In the genomic region with DNA sequence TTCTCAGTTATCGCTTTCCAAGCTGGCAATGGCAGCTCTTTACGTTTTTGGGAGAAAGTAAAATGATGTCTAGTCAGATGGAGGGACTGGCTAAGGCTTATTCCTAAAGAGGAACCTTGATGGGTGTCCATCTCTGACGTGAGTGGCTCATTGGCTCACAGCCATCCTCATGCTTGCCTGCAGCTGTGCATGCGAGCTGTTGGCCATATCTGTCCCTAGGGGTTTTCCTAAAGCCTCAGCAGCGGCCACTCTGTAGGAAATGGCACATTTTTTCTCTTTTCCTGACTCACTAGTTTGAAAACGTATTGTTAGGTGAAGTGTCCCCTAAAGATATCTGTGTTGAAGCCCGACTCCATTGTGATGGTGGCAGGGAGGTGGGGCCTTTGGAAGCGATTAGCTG, we compare ENCODE assay signal across 26 mouse cellular contexts. TPM values are rescaled to one million over a fixed set of nuclear protein-coding genes. Genes with fewer than 3 reads are reported as not detected.
DNase-seq lines count a peak whose midpoint lies in the region; ATAC-seq and TF ChIP-seq lines count a peak whose summit lies in the region.
"Had no signal": no experiment of that assay in that cellular context is flagged by ENCODE, and none has a peak within 500 bp of the region (broad histone marks: within the 10 kb centered on the region; RNA-seq: fewer than 3 reads in every experiment).

No protein-coding gene starts in this region.

- TF ChIP-seq CTCF in hindbrain, postnatal 0 days (IDR thresholded peaks at IDR 0.05; ENCODE audit: low read depth) = no peak
- TF ChIP-seq CTCF in lung, embryonic 14.5 days (IDR thresholded peaks at IDR 0.05; ENCODE audit: low read depth) = no peak

- no peaks in the 10 kb centered on the region for H3K9me3 ChIP-seq in hindbrain, postnatal 0 days (ENCODE audit: low read length)
- H3K9me3 ChIP-seq in hindbrain, embryonic 16.5 days (ENCODE audit: control insufficient read depth, low read length) = no peaks in the 10 kb centered on the region
- H3K9me3 ChIP-seq in lung, embryonic 14.5 days (ENCODE audit: low read depth, low read length) = no peaks in the 10 kb centered on the region
- H3K9me3 ChIP-seq: embryonic facial prominence, embryonic 13.5 days; forebrain, embryonic 13.5 days; heart, embryonic 10.5 days had no signal

- H3K27me3 ChIP-seq in hindbrain, postnatal 0 days (ENCODE audit: insufficient read depth, low read length) = no peaks in the 10 kb centered on the region
- no peaks in the 10 kb centered on the region for H3K27me3 ChIP-seq in hindbrain, embryonic 16.5 days (replicated peaks; ENCODE audit: control insufficient read depth, insufficient read depth, low read length)
- H3K27me3 ChIP-seq in lung, embryonic 14.5 days (ENCODE audit: insufficient read depth, low read length) = no peaks in the 10 kb centered on the region
- H3K27me3 ChIP-seq: embryonic facial prominence, embryonic 13.5 days; forebrain, embryonic 13.5 days had no signal

- no peak overlapping the region for H3K27ac ChIP-seq in hindbrain, postnatal 0 days
- H3K27ac ChIP-seq in hindbrain, embryonic 16.5 days (ENCODE audit: low read depth, low read length) = no peak overlapping the region
- no peak overlapping the region for H3K27ac ChIP-seq in lung, embryonic 14.5 days (ENCODE audit: low read depth)
- H3K27ac ChIP-seq: embryonic facial prominence, embryonic 13.5 days; forebrain, embryonic 13.5 days; heart, embryonic 10.5 days; hindbrain, embryonic 14.5 days; kidney, postnatal 0 days had no signal

- no peak overlapping the region for H3K4me3 ChIP-seq in hindbrain, postnatal 0 days (ENCODE audit: low read length)
- H3K4me3 ChIP-seq in hindbrain, embryonic 16.5 days (ENCODE audit: low read length) = no peak overlapping the region
- no peak overlapping the region for H3K4me3 ChIP-seq in lung, embryonic 14.5 days (ENCODE audit: low read depth, low read length)
- H3K4me3 ChIP-seq: embryonic facial prominence, embryonic 13.5 days; forebrain, embryonic 13.5 days; heart, embryonic 10.5 days; myocyte had no signal

- H3K36me3 ChIP-seq in hindbrain, postnatal 0 days (ENCODE audit: insufficient read depth, low read length) = no peaks in the 10 kb centered on the region
- H3K36me3 ChIP-seq in hindbrain, embryonic 16.5 days (ENCODE audit: control insufficient read depth, insufficient read depth, low read length) = no peaks in the 10 kb centered on the region
- no peaks in the 10 kb centered on the region for H3K36me3 ChIP-seq in lung, embryonic 14.5 days (ENCODE audit: insufficient read depth)
- H3K36me3 ChIP-seq: embryonic facial prominence, embryonic 13.5 days; heart, embryonic 10.5 days had no signal

- no peak for ATAC-seq in hindbrain, postnatal 0 days
- ATAC-seq in hindbrain, embryonic 16.5 days = no peak
- peak; percentile 49; the same call in 1 of the 2 replicates for ATAC-seq in lung, embryonic 14.5 days (ENCODE audit: insufficient read depth)
- ATAC-seq: CD4-positive, CD25-positive, alpha-beta regulatory T cell, adult 4 months; forebrain, embryonic 13.5 days had no signal

- no peak overlapping the region for H3K4me2 ChIP-seq in hindbrain, postnatal 0 days (ENCODE audit: low read depth, low read length)
- no peak overlapping the region for H3K4me2 ChIP-seq in hindbrain, embryonic 16.5 days (ENCODE audit: low read length)
- no peak overlapping the region for H3K4me2 ChIP-seq in lung, embryonic 14.5 days
- H3K4me2 ChIP-seq: embryonic facial prominence, embryonic 13.5 days; forebrain, embryonic 13.5 days; hindbrain, embryonic 14.5 days had no signal

- WGBS in hindbrain, postnatal 0 days = 51% methylated on average over 8 of the region's 8 CpGs
- WGBS in hindbrain, embryonic 16.5 days = 63% methylated on average over 8 of the region's 8 CpGs
- WGBS in lung, embryonic 14.5 days = 51% methylated on average over 8 of the region's 8 CpGs

- DNase-seq in adrenal gland, postnatal 10 days = peak; percentile 15
- no peak for DNase-seq in adrenal gland, postnatal 14 days
- peak; percentile 15 for DNase-seq in hindbrain, postnatal 0 days (ENCODE audit: low spot score)
- DNase-seq in lung, embryonic 14.5 days = peak; percentile 58
- no peak for DNase-seq in lung, postnatal 10 days
- DNase-seq in cerebellum, adult 18-20 months = no peak
- no peak for DNase-seq in thymus, postnatal 10 days (ENCODE audit: low spot score in 2 of 2)
- DNase-seq: cerebellum, adult 2 months; cerebellum, postnatal 25 days; gastrocnemius, postnatal 36 days; heart, postnatal 36 days; kidney, adult 11 months; layer of hippocampus, adult 9-11 months; lung, adult 2 months; lung, postnatal 36 days; midbrain, embryonic 14.5 days; thymus, adult 18-20 months had no signal

- no peaks in the 10 kb centered on the region for H3K4me1 ChIP-seq in hindbrain, postnatal 0 days (ENCODE audit: insufficient read depth, low read length)
- no peaks in the 10 kb centered on the region; the same call in 1 of the 2 replicates for H3K4me1 ChIP-seq in hindbrain, embryonic 16.5 days (ENCODE audit: control insufficient read depth, insufficient read depth, low read depth, low read length)
- no peaks in the 10 kb centered on the region for H3K4me1 ChIP-seq in lung, embryonic 14.5 days (ENCODE audit: insufficient read depth)
- H3K4me1 ChIP-seq: embryonic facial prominence, embryonic 13.5 days; forebrain, embryonic 13.5 days had no signal

- H3K9ac ChIP-seq in hindbrain, postnatal 0 days (replicated peaks; ENCODE audit: low read length) = no peak overlapping the region
- no peak overlapping the region for H3K9ac ChIP-seq in hindbrain, embryonic 16.5 days (ENCODE audit: low read depth, low read length)
- no peak overlapping the region for H3K9ac ChIP-seq in lung, embryonic 14.5 days
- H3K9ac ChIP-seq: embryonic facial prominence, embryonic 13.5 days; forebrain, embryonic 13.5 days; hindbrain, embryonic 14.5 days had no signal

RNA-seq across cellular contexts. Expression of a gene that starts 18.0 kb away (rescaled TPM):
- 10 to 100 TPM; 16.2 to 22.3 TPM for total RNA-seq in adrenal gland, postnatal 10 days (2021)
- 13.3 and 13.7 TPM in 2 replicates for total RNA-seq in adrenal gland, postnatal 14 days (2021)
- total RNA-seq in hindbrain, postnatal 0 days (2014; rRNA removed) = 0.42 TPM in 1 of 2 replicates, not detected in the other
- polyA plus RNA-seq in hindbrain, postnatal 0 days (2015; fragmentation: Nextera tagmentation; extraction: Ambion mirVana) = 0.10 and 0.42 TPM in 2 replicates
- polyA plus RNA-seq in hindbrain, embryonic 16.5 days (2015; fragmentation: Nextera tagmentation; extraction: Ambion mirVana) = 0.04 and 0.07 TPM in 2 replicates
- 5.0 and 5.8 TPM in 2 replicates for polyA plus RNA-seq in lung, embryonic 14.5 days (2014; fragmentation: Nextera tagmentation; extraction: Ambion mirVana)
- total RNA-seq: megakaryocyte-erythroid progenitor cell, adult 5-6 weeks had no signal

Comparison
In these comparisons a context has a peak if more than half of its experiments do, and no peak if none do; other contexts are left out.
1. DNase-seq: peak in adrenal gland, postnatal 10 days (single experiment), hindbrain, postnatal 0 days (single experiment) and lung, embryonic 14.5 days (single experiment); none in adrenal gland, postnatal 14 days (single experiment), lung, postnatal 10 days (single experiment), cerebellum, adult 18-20 months (0 of 2) and thymus, postnatal 10 days (0 of 2).
2. RNA of a gene that starts 18.0 kb away (total RNA-seq): 16.2 to 22.3 TPM in adrenal gland, postnatal 10 days and 13.3 to 13.7 TPM in adrenal gland, postnatal 14 days; 0.42 TPM in hindbrain, postnatal 0 days; every median in the first group is over 10 times any median in the second.